Mouse (Mus musculus) kidney, adult 2 months (tissue): ENCODE measurements at regions not wholly inside any gene's neighbourhood (a gene's known extent, or its start where the extent isn't known, plus 50 kb on each side); places are given as distances from the start of the nearest gene placed in this dataset.

Experiments
- CTCF ChIP-seq: fragments of 200-500 bp; conservative IDR thresholded peaks from 2 replicates; pipeline ENCODE4 v1.5.1; 2011; ENCODE audit warnings: low read depth, mild to moderate bottlenecking, control low read depth, low read length, moderate library complexity, mixed read lengths; ENCODE audit not compliant: insufficient read depth, insufficient read length
- POLR2A ChIP-seq: fragments of 200-500 bp; IDR thresholded peaks from one replicate; pipeline ENCODE4 v1.6.1; 2011; ENCODE audit warnings: low read depth, low read length, control low read depth

DNA sequence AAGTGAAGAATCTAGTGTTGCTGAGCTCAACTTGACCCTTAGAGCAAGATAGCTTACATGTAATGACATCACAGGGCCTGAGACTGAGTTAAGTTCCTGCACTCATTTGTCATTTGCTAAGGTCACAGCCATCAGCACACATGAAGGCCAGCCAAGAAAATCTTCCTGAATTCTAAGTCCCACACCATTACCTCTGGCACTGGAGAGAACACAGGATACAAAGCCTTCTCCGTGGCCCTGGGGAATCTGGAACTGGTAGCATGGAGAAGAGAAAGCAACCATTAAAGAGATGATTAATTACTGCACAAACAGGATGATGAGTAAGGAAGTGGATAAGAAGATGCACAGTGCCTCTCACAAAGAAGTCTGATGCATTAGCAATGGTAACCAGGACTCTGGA is 232.0 kb downstream of the Wdr72 start:
- no peak for TF ChIP-seq POLR2A
- TF ChIP-seq CTCF = no peak
